Mouse (Mus musculus): ENCODE measurements around the gene Dhdds.

The Dhdds gene

GRCm38 (mm10) chr4:133958884-133959283 lies 41.8 kb downstream of the Dhdds start:
- DNase-seq (ENCODE audit: low read depth, low spot score) = no peak

- no peak for DNase-seq (ENCODE audit: low read depth, low spot score)
These were observed 44.4 kb downstream of the Dhdds start for GRCm38 (mm10) chr4:133956358-133956757.

GRCm38 (mm10) chr4:133946736-133947135 lies 54.0 kb downstream of the Dhdds start:
- no peak for DNase-seq (ENCODE audit: low read depth, low spot score)

GRCm38 (mm10) chr4:133943791-133944190 lies 56.9 kb downstream of the Dhdds start:
- no peak for DNase-seq (ENCODE audit: low read depth, low spot score)

GRCm38 (mm10) chr4:133942679-133943078 lies 58.0 kb downstream of the Dhdds start:
- DNase-seq (ENCODE audit: low read depth, low spot score) = no peak

GRCm38 (mm10) chr4:133941576-133941975 lies 59.1 kb downstream of the Dhdds start:
- no peak for DNase-seq (ENCODE audit: low read depth, low spot score)

- no peak for DNase-seq (ENCODE audit: low read depth, low spot score)
These were observed 60.1 kb downstream of the Dhdds start for GRCm38 (mm10) chr4:133940386-133941260.

GRCm38 (mm10) chr4:133938077-133938476 lies 62.6 kb downstream of the Dhdds start:
- no peak for DNase-seq (ENCODE audit: low read depth, low spot score)

GRCm38 (mm10) chr4:133931785-133932184 lies 68.9 kb downstream of the Dhdds start:
- no peak for DNase-seq (ENCODE audit: low read depth, low spot score)

GRCm38 (mm10) chr4:133931349-133931748 lies 69.4 kb downstream of the Dhdds start:
- DNase-seq (ENCODE audit: low read depth, low spot score) = no peak

- DNase-seq (ENCODE audit: low read depth, low spot score) = no peak
These were observed 71.4 kb downstream of the Dhdds start for GRCm38 (mm10) chr4:133929278-133929670.

- DNase-seq (ENCODE audit: low read depth, low spot score) = no peak
These were observed 72.0 kb downstream of the Dhdds start for GRCm38 (mm10) chr4:133928576-133929277.

GRCm38 (mm10) chr4:133925204-133925603 lies 75.5 kb downstream of the Dhdds start:
- no peak for DNase-seq (ENCODE audit: low read depth, low spot score)

- DNase-seq (ENCODE audit: low read depth, low spot score) = no peak
These were observed 77.0 kb downstream of the Dhdds start for GRCm38 (mm10) chr4:133923743-133924142.
